Mouse (Mus musculus) embryo, embryonic 9.5 days (tissue): ENCODE results near the gene Gm14190.
"Not testable (repeated sequence)": the region's sequence is repeated elsewhere in the genome, so short reads cannot be mapped to it uniquely, and the experiment has no call there.

Experiments
- DNase-seq: peaks from one replicate; pipeline ENCODE4 v3.0.0-alpha.2; 2017; ENCODE audit errors: extremely low spot score

The Gm14190 gene

GRCm38 (mm10) chr11:99690463-99690862 lies at the start of gene Gm14190:
Gm14190 (minus strand) TSS chr11:99690740.
- no peak for DNase-seq

- DNase-seq: no peak
Observed at GRCm38 (mm10) chr11:99734190-99734589, 43.6 kb upstream of the Gm14190 start, which contains the start of gene Gm14180. Gm14180 (minus strand) TSS chr11:99734290.

- DNase-seq: no peak
Observed at GRCm38 (mm10) chr11:99724061-99724460, 33.5 kb upstream of the Gm14190 start.

GRCm38 (mm10) chr11:99718759-99719158 lies 28.2 kb upstream of the Gm14190 start:
- no peak for DNase-seq

GRCm38 (mm10) chr11:99685235-99685634 lies 5.3 kb downstream of the Gm14190 start:
- DNase-seq: not testable (repeated sequence)

GRCm38 (mm10) chr11:99683481-99683880 lies 7.1 kb downstream of the Gm14190 start:
- DNase-seq: no peak

GRCm38 (mm10) chr11:99665860-99666259 lies 24.7 kb downstream of the Gm14190 start, which contains the start of gene Krtap4-6:
Krtap4-6 (minus strand) TSS chr11:99665960.
- no peak for DNase-seq

- DNase-seq: no peak
Observed at GRCm38 (mm10) chr11:99662802-99663201, 27.7 kb downstream of the Gm14190 start.

- no peak for DNase-seq
Observed at GRCm38 (mm10) chr11:99659256-99659655, 31.3 kb downstream of the Gm14190 start.

- not testable (repeated sequence) for DNase-seq
Observed at GRCm38 (mm10) chr11:99658467-99659010, 32.0 kb downstream of the Gm14190 start, which contains the start of gene Gm11563. Gm11563 (minus strand) TSS chr11:99658960.

- DNase-seq: no peak
Observed at GRCm38 (mm10) chr11:99657051-99657450, 33.5 kb downstream of the Gm14190 start.

- DNase-seq: no peak
Observed at GRCm38 (mm10) chr11:99650136-99650535, 40.4 kb downstream of the Gm14190 start, which contains the start of gene Gm11555. Gm11555 (minus strand) TSS chr11:99650236.

- no peak for DNase-seq
Observed at GRCm38 (mm10) chr11:99646444-99646843, 44.1 kb downstream of the Gm14190 start.

GRCm38 (mm10) chr11:99644351-99644750 lies 46.2 kb downstream of the Gm14190 start:
- DNase-seq: no peak

GRCm38 (mm10) chr11:99643635-99644139 lies 46.9 kb downstream of the Gm14190 start, which contains the start of gene Krtap4-7:
Krtap4-7 (minus strand) TSS chr11:99644089.
- not testable (repeated sequence) for DNase-seq

GRCm38 (mm10) chr11:99640926-99641325 lies 49.6 kb downstream of the Gm14190 start:
- DNase-seq: no peak
